Mouse (Mus musculus) forebrain, embryonic 14.5 days (tissue): ENCODE data around the gene Mfsd2a. TPM values are rescaled to one million over a fixed set of nuclear protein-coding genes. Genes with fewer than 3 reads are reported as not detected.

Source experiments
- ATAC-seq: fragments of 200-750 bp; cut with Nextera tagmentation; 2 replicates; pipeline ENCODE4 v1.8.0; 2017; ENCODE audit warnings: mild to moderate bottlenecking, moderate library complexity
- DNase-seq: peaks from one replicate; pipeline ENCODE4 v3.0.0-alpha.2; 2015; ENCODE audit warnings: low spot score
- H3K27ac ChIP-seq: fragments of 300-500 bp; sonication (generic); 2 replicates; pipeline ENCODE4 v1.5.1; 2014; ENCODE audit warnings: low read depth, mild to moderate bottlenecking, control low read depth, low read length, moderate library complexity
- H3K27me3 ChIP-seq: fragments of 300-500 bp; sonication (generic); replicated peaks from 2 replicates; pipeline ENCODE4 v1.6.1; 2014; ENCODE audit warnings: low read length, control low read depth, mixed read lengths; ENCODE audit not compliant: control insufficient read depth, insufficient read depth
- H3K36me3 ChIP-seq: fragments of 300-500 bp; sonication (generic); 2 replicates; pipeline ENCODE4 v1.6.1; 2014; ENCODE audit warnings: low read length, control low read depth; ENCODE audit not compliant: control insufficient read depth, insufficient read depth
- H3K4me1 ChIP-seq: fragments of 300-500 bp; sonication (generic); 2 replicates; pipeline ENCODE4 v1.6.1; 2014; ENCODE audit warnings: antibody characterized with exemption, low read length, control low read depth; ENCODE audit not compliant: control insufficient read depth, insufficient read depth
- H3K4me2 ChIP-seq: fragments of 300-500 bp; sonication (generic); 2 replicates; pipeline ENCODE4 v1.6.1; 2014; ENCODE audit warnings: mild to moderate bottlenecking, control low read depth, low read length
- H3K4me3 ChIP-seq: fragments of 300-500 bp; sonication (generic); 2 replicates; pipeline ENCODE4 v1.5.1; 2014; ENCODE audit warnings: low read depth, low read length, control low read depth
- H3K9ac ChIP-seq: fragments of 300-500 bp; sonication (generic); 2 replicates; pipeline ENCODE4 v1.6.1; 2014; ENCODE audit warnings: mild to moderate bottlenecking, low read length, control low read depth, moderate library complexity
- H3K9me3 ChIP-seq: fragments of 300-500 bp; sonication (generic); replicated peaks from 2 replicates; pipeline ENCODE4 v1.6.1; 2016; ENCODE audit warnings: low read length, control low read depth, mixed read lengths; ENCODE audit not compliant: control insufficient read depth
- WGBS: fragments of 180-500 bp; shearing (Covaris S2); extraction: QIAGEN DNeasy Blood & Tissue Kit; methylation state at CpG from one replicate; pipeline ENCODE4 v1.1.7; 2014; 5-methylcytosine and 5-hydroxymethylcytosine counted together
- polyA plus RNA-seq: library from polyadenylated mRNA; unstranded; fragments of >200 nt; fragmentation: Nextera tagmentation; extraction: Ambion mirVana; gene quantifications from 2 replicates; pipeline ENCODE4 v1.2.1, GENCODE M21; 2014

Mfsd2a gene
- polyA plus RNA-seq, 1 experiment from 2014 or later, result 31.3 TPM

- Histone ChIP-seq H3K36me3 (no peaks in the 10 kb centered on the region), H3K4me3 (no peak overlapping the region), H3K9me3 (no peaks in the 10 kb centered on the region), H3K9ac (no peak overlapping the region), H3K27me3 (no peaks in the 10 kb centered on the region), H3K4me1 (no peaks in the 10 kb centered on the region), H3K4me2 (no peak overlapping the region), H3K27ac (no peak overlapping the region)
- ATAC-seq (no peak), DNase-seq (no peak)
- 69% methylated on average over 4 of the region's 4 CpGs for WGBS
Measured at GRCm38 (mm10) chr4:122971646-122972045, 10.7 kb upstream of the Mfsd2a start.

- no peak overlapping the region for H3K4me2 ChIP-seq
- ATAC-seq (no peak), DNase-seq (no peak)
- no peaks in the 10 kb centered on the region for H3K9me3 ChIP-seq
- H3K36me3 ChIP-seq, result no peaks in the 10 kb centered on the region
- H3K4me3 ChIP-seq, result no peak overlapping the region
- no peak overlapping the region for H3K27ac ChIP-seq
- H3K4me1 ChIP-seq, result no peaks in the 10 kb centered on the region
- H3K9ac ChIP-seq, result no peak overlapping the region
- WGBS, result 90% methylated on average over 4 of the region's 4 CpGs
- no peaks in the 10 kb centered on the region for H3K27me3 ChIP-seq
Measured at GRCm38 (mm10) chr4:122971191-122971590, 10.2 kb upstream of the Mfsd2a start.

- Histone ChIP-seq H3K4me2 (no peak overlapping the region), H3K36me3 (no peaks in the 10 kb centered on the region), H3K9me3 (no peaks in the 10 kb centered on the region), H3K4me1 (no peaks in the 10 kb centered on the region), H3K4me3 (no peak overlapping the region), H3K27me3 (no peaks in the 10 kb centered on the region), H3K9ac (no peak overlapping the region), H3K27ac (no peak overlapping the region)
- WGBS, result 75% methylated on average over 4 of the region's 4 CpGs
- no peak for DNase-seq
- no peak for ATAC-seq
Measured at GRCm38 (mm10) chr4:122968106-122968505, 7.1 kb upstream of the Mfsd2a start.

- Histone ChIP-seq H3K27me3 (0 out of 2 replicates have a peak, but pooled peaks cover 3% of the 10 kb centered on the region), H3K36me3 (0 out of 2 replicates have a peak, but pooled peaks cover 2% of the 10 kb centered on the region), H3K9me3 (no peaks in the 10 kb centered on the region), H3K9ac (no peak overlapping the region), H3K4me2 (0 out of 2 replicates have a peak overlapping the region, but pooled peaks have one; percentile 2), H3K27ac (0 out of 2 replicates have a peak overlapping the region, but pooled peaks have one; percentile 33), H3K4me3 (no peak overlapping the region), H3K4me1 (peaks cover 30% of the 10 kb centered on the region)
- DNase-seq, result peak; percentile 60
- ATAC-seq, result no peak
- WGBS, result 16% methylated on average over 8 of the region's 8 CpGs
Measured at GRCm38 (mm10) chr4:122962751-122963150, 1.8 kb upstream of the Mfsd2a start.

- Histone ChIP-seq H3K9me3 (no peaks in the 10 kb centered on the region), H3K4me2 (peak overlapping the region; percentile 99), H3K27ac (no peak overlapping the region), H3K4me1 (peaks cover 30% of the 10 kb centered on the region), H3K4me3 (peak overlapping the region; percentile 62), H3K27me3 (0 out of 2 replicates have a peak, but pooled peaks cover 3% of the 10 kb centered on the region), H3K36me3 (peaks cover 8% of the 10 kb centered on the region; the same call in 1 of the 2 replicates), H3K9ac (peak overlapping the region; percentile 74)
- ATAC-seq (no peak), DNase-seq (peak; percentile 3)
- WGBS, result 17% methylated on average over 6 of the region's 6 CpGs
Measured at GRCm38 (mm10) chr4:122961589-122961988, 601 bp upstream of the Mfsd2a start.

- peaks cover 37% of the 10 kb centered on the region for H3K4me1 ChIP-seq
- WGBS, result under 1% methylated on average over 43 of the region's 43 CpGs
Measured at GRCm38 (mm10) chr4:122960321-122961099, 478 bp downstream of the Mfsd2a start.

GRCm38 (mm10) chr4:122959816-122960215 is 1.2 kb downstream of the Mfsd2a start:
- Histone ChIP-seq H3K4me2 (peak overlapping the region; percentile 99), H3K4me1 (peaks cover 44% of the 10 kb centered on the region), H3K9ac (peak overlapping the region; percentile 74), H3K27me3 (0 out of 2 replicates have a peak, but pooled peaks cover 3% of the 10 kb centered on the region), H3K4me3 (peak overlapping the region; percentile 62), H3K36me3 (peaks cover 8% of the 10 kb centered on the region; the same call in 1 of the 2 replicates), H3K27ac (peak overlapping the region; percentile 27; the same call in 1 of the 2 replicates), H3K9me3 (no peaks in the 10 kb centered on the region)
- DNase-seq (peak; percentile 39), ATAC-seq (peak; percentile 5; the same call in 1 of the 2 replicates)
- WGBS, result 4% methylated on average over 8 of the region's 8 CpGs

More at GRCm38 (mm10) chr4:122960321-122961099, 478 bp downstream of the Mfsd2a start:
- H3K9me3 ChIP-seq, result no peaks in the 10 kb centered on the region
- 0 out of 2 replicates have a peak, but pooled peaks cover 3% of the 10 kb centered on the region for H3K27me3 ChIP-seq
- peak overlapping the region; percentile 99 for H3K4me2 ChIP-seq
- peaks cover 8% of the 10 kb centered on the region; the same call in 1 of the 2 replicates for H3K36me3 ChIP-seq
- ATAC-seq (peak; percentile 55), DNase-seq (peak; percentile 80)
- peak overlapping the region; percentile 62 for H3K4me3 ChIP-seq
- peak overlapping the region; percentile 46 for H3K27ac ChIP-seq
- peak overlapping the region; percentile 74 for H3K9ac ChIP-seq

GRCm38 (mm10) chr4:122958491-122959031 is 2.4 kb downstream of the Mfsd2a start:
- Histone ChIP-seq H3K4me3 (peak overlapping the region; percentile 62; the same call in 1 of the 2 replicates), H3K36me3 (peaks cover 8% of the 10 kb centered on the region; the same call in 1 of the 2 replicates), H3K9ac (no peak overlapping the region), H3K4me1 (peaks cover 47% of the 10 kb centered on the region), H3K27ac (peak overlapping the region; percentile 44), H3K27me3 (0 out of 2 replicates have a peak, but pooled peaks cover 3% of the 10 kb centered on the region), H3K9me3 (no peaks in the 10 kb centered on the region), H3K4me2 (peak overlapping the region; percentile 99)
- WGBS, result 60% methylated on average over 6 of the region's 6 CpGs
- ATAC-seq (no peak), DNase-seq (peak; percentile 58)
